Mouse (Mus musculus): Measurements from ENCODE around the gene Upp2. TPM values are rescaled to one million over a fixed set of nuclear protein-coding genes. Genes with fewer than 3 reads are reported as not detected.
A peak's percentile ranks its signal among the peaks of the same experiment; 100 is the strongest.

Gene Upp2
- polyA plus RNA-seq, 1 experiment from 2014 or later: 11.7 TPM

DNA sequence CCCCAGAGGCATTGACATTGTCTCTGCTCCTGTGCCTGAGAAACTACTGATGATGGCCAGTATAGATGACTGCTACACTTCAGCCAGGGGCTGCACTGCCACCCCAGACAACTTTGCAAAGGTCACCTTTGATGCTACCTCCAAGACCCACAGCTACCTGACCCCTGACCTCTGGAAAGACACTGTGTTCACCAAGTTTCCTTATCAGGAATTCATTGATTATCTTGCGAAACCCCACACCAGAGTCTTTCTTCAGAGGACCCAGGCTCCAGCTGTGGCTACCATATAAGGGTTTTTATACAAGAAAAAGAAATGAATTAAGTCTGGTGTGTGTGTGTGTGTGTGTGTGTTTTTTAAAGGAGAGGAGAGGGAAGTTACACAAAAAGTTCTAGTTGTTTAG lies 174.1 kb downstream of the Upp2 start:
- no peak overlapping the region for H3K27ac ChIP-seq (ENCODE audit: low read length)
- H3K4me1 ChIP-seq (replicated peaks; ENCODE audit: control insufficient read depth, insufficient read depth, low read length): no peaks in the 10 kb centered on the region
- ATAC-seq: no peak
- H3K9me3 ChIP-seq (ENCODE audit: control insufficient read depth, low read length): no peaks in the 10 kb centered on the region
- no peak overlapping the region for H3K9ac ChIP-seq (replicated peaks; ENCODE audit: low read depth, low read length)
- no peaks in the 10 kb centered on the region for H3K36me3 ChIP-seq (ENCODE audit: control insufficient read depth, insufficient read depth)
- H3K4me2 ChIP-seq (ENCODE audit: low read length): no peak overlapping the region
- no peaks in the 10 kb centered on the region for H3K27me3 ChIP-seq (replicated peaks; ENCODE audit: control insufficient read depth, insufficient read depth, low read length)
- 85% methylated on average over 1 of the region's 1 CpGs for WGBS
- no peak overlapping the region for H3K4me3 ChIP-seq (replicated peaks; ENCODE audit: low read length)

GRCm38 (mm10) chr2:58742026-58742425 lies 174.9 kb downstream of the Upp2 start:
- H3K27ac ChIP-seq (ENCODE audit: low read length): no peak overlapping the region
- no peak overlapping the region for H3K4me2 ChIP-seq (ENCODE audit: low read length)
- no peaks in the 10 kb centered on the region for H3K4me1 ChIP-seq (replicated peaks; ENCODE audit: control insufficient read depth, insufficient read depth, low read length)
- H3K4me3 ChIP-seq (replicated peaks; ENCODE audit: low read length): no peak overlapping the region
- ATAC-seq: no peak
- H3K36me3 ChIP-seq (ENCODE audit: control insufficient read depth, insufficient read depth): no peaks in the 10 kb centered on the region
- WGBS: 92% methylated on average over 4 of the region's 4 CpGs
- no peaks in the 10 kb centered on the region for H3K27me3 ChIP-seq (replicated peaks; ENCODE audit: control insufficient read depth, insufficient read depth, low read length)
- no peaks in the 10 kb centered on the region for H3K9me3 ChIP-seq (ENCODE audit: control insufficient read depth, low read length)
- no peak overlapping the region for H3K9ac ChIP-seq (replicated peaks; ENCODE audit: low read depth, low read length)

GRCm38 (mm10) chr2:58743446-58743845 lies 176.3 kb downstream of the Upp2 start:
- H3K4me2 ChIP-seq (ENCODE audit: low read length): no peak overlapping the region
- no peak overlapping the region for H3K9ac ChIP-seq (replicated peaks; ENCODE audit: low read depth, low read length)
- no peak overlapping the region for H3K4me3 ChIP-seq (replicated peaks; ENCODE audit: low read length)
- no peaks in the 10 kb centered on the region for H3K36me3 ChIP-seq (ENCODE audit: control insufficient read depth, insufficient read depth)
- no peak for ATAC-seq
- H3K9me3 ChIP-seq (ENCODE audit: control insufficient read depth, low read length): no peaks in the 10 kb centered on the region
- no peaks in the 10 kb centered on the region for H3K27me3 ChIP-seq (replicated peaks; ENCODE audit: control insufficient read depth, insufficient read depth, low read length)
- 78% methylated on average over 3 of the region's 3 CpGs for WGBS
- no peak overlapping the region for H3K27ac ChIP-seq (ENCODE audit: low read length)
- no peaks in the 10 kb centered on the region for H3K4me1 ChIP-seq (replicated peaks; ENCODE audit: control insufficient read depth, insufficient read depth, low read length)

DNA sequence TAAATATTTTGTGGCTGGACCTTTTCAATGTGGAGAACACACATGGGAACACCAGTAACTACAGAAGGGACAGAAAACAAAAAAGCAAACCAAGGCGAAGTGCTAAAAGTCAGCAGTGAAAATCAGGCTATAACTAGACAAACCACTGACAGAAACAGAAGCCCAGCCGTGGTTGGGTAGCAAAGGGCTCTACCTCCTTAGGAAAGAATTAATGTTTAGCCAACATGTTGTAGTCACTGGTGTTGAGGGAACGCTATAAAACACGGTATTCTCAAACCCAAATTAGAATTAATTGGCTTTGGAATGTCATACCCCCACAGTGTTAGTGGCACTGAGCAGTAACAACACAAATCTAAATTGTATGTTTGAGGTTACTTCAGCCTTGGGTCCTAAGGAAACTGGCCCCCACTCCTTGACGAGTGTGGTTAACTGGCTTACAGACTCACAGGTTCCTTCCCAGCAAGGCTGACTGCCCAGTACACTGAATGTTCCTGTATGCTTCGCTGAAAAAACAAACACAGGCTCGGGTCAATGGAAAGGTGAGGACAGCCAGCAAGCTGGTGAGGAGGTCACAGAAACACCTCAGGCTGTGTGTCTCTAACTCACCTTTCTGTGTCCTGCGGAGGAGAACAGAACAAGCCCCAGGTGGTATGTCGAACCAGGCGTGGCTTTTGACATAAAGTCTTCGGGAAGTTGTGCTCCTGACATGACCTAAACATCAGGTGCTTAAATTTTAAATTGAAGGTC lies 180.6 kb downstream of the Upp2 start:
- H3K36me3 ChIP-seq (ENCODE audit: control insufficient read depth, insufficient read depth): no peaks in the 10 kb centered on the region
- no peaks in the 10 kb centered on the region for H3K9me3 ChIP-seq (ENCODE audit: control insufficient read depth, low read length)
- H3K4me3 ChIP-seq (replicated peaks; ENCODE audit: low read length): no peak overlapping the region
- H3K9ac ChIP-seq (replicated peaks; ENCODE audit: low read depth, low read length): no peak overlapping the region
- no peaks in the 10 kb centered on the region for H3K27me3 ChIP-seq (replicated peaks; ENCODE audit: control insufficient read depth, insufficient read depth, low read length)
- WGBS: 82% methylated on average over 11 of the region's 11 CpGs
- no peak for ATAC-seq
- H3K4me1 ChIP-seq (replicated peaks; ENCODE audit: control insufficient read depth, insufficient read depth, low read length): no peaks in the 10 kb centered on the region
- H3K27ac ChIP-seq (ENCODE audit: low read length): no peak overlapping the region
- H3K4me2 ChIP-seq (ENCODE audit: low read length): no peak overlapping the region

DNA sequence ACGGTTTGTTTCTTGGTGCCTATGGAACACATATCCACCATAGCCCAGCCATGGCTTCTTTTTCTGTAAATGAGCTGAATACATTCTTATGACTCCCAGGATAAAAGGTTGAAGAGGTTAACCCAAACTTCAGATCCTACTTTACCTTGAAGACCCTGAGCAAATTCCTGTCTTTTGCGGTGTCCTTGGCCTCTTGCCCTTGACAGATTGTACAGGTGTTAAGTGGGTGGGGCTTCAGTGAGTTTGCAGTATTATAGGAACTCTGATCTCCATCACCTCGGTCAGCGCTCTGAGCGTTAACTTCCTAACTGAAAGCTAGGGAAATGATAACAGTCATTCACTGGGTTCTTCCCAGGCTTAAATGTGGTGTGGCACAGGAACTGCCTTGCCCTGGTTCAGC lies 181.2 kb downstream of the Upp2 start:
- no peaks in the 10 kb centered on the region for H3K27me3 ChIP-seq (replicated peaks; ENCODE audit: control insufficient read depth, insufficient read depth, low read length)
- 94% methylated on average over 5 of the region's 5 CpGs for WGBS
- H3K4me1 ChIP-seq (replicated peaks; ENCODE audit: control insufficient read depth, insufficient read depth, low read length): no peaks in the 10 kb centered on the region
- H3K36me3 ChIP-seq (ENCODE audit: control insufficient read depth, insufficient read depth): no peaks in the 10 kb centered on the region
- H3K27ac ChIP-seq (ENCODE audit: low read length): no peak overlapping the region
- ATAC-seq: no peak
- H3K9ac ChIP-seq (replicated peaks; ENCODE audit: low read depth, low read length): no peak overlapping the region
- H3K9me3 ChIP-seq (ENCODE audit: control insufficient read depth, low read length): no peaks in the 10 kb centered on the region
- H3K4me2 ChIP-seq (ENCODE audit: low read length): no peak overlapping the region
- H3K4me3 ChIP-seq (replicated peaks; ENCODE audit: low read length): no peak overlapping the region

DNA sequence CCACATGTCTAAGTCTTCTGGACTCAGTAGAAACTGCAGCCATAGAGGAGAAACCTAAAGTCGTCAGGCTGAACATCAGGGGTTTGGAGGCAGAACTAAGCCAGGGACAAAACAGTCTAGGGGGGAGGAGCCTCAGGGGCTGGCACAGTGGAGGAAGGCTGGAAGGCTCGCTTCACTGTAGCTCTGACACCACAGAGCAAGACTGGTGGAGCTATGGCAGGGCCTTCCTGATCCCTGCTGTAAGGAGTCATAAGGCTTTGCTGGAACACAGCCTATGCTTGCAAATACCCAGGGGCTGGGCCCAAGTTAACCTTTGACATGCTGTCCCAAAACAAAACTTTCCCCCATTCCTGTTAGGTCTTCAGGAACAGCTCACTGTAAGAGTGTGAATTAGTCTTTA lies 185.8 kb downstream of the Upp2 start:
- no peaks in the 10 kb centered on the region for H3K27me3 ChIP-seq (replicated peaks; ENCODE audit: control insufficient read depth, insufficient read depth, low read length)
- 0 out of 2 replicates have a peak, but pooled peaks have one; percentile 43 for ATAC-seq
- no peaks in the 10 kb centered on the region for H3K4me1 ChIP-seq (replicated peaks; ENCODE audit: control insufficient read depth, insufficient read depth, low read length)
- no peak overlapping the region for H3K27ac ChIP-seq (ENCODE audit: low read length)
- H3K4me2 ChIP-seq (ENCODE audit: low read length): no peak overlapping the region
- no peaks in the 10 kb centered on the region for H3K9me3 ChIP-seq (ENCODE audit: control insufficient read depth, low read length)
- H3K36me3 ChIP-seq (ENCODE audit: control insufficient read depth, insufficient read depth): no peaks in the 10 kb centered on the region
- H3K9ac ChIP-seq (replicated peaks; ENCODE audit: low read depth, low read length): no peak overlapping the region
- H3K4me3 ChIP-seq (replicated peaks; ENCODE audit: low read length): no peak overlapping the region
- WGBS: 19% methylated on average over 2 of the region's 2 CpGs

DNA sequence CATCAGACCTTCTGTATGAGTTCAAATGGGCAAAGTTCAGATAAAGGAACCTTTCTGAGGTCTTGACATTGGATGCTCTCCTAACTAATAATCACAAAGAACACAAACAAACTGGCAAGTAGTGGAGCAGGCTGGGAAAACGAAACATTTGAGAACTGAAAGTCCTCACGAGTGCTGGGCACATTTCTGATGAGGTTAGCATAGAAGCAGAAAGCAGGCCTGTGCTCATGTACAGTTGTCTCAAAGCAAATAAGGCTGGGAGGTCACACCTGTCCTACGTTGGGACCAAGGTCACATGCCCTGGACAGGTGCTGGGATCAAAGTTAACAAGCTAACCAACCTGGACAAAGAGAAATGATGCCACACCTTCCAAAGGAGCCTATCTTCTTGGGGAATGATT lies 187.6 kb downstream of the Upp2 start:
- no peak overlapping the region for H3K4me2 ChIP-seq (ENCODE audit: low read length)
- H3K4me1 ChIP-seq (replicated peaks; ENCODE audit: control insufficient read depth, insufficient read depth, low read length): no peaks in the 10 kb centered on the region
- no peaks in the 10 kb centered on the region for H3K27me3 ChIP-seq (replicated peaks; ENCODE audit: control insufficient read depth, insufficient read depth, low read length)
- 86% methylated on average over 3 of the region's 3 CpGs for WGBS
- H3K9me3 ChIP-seq (ENCODE audit: control insufficient read depth, low read length): no peaks in the 10 kb centered on the region
- H3K36me3 ChIP-seq (ENCODE audit: control insufficient read depth, insufficient read depth): no peaks in the 10 kb centered on the region
- ATAC-seq: no peak
- no peak overlapping the region for H3K27ac ChIP-seq (ENCODE audit: low read length)
- no peak overlapping the region for H3K9ac ChIP-seq (replicated peaks; ENCODE audit: low read depth, low read length)
- H3K4me3 ChIP-seq (replicated peaks; ENCODE audit: low read length): no peak overlapping the region

DNA sequence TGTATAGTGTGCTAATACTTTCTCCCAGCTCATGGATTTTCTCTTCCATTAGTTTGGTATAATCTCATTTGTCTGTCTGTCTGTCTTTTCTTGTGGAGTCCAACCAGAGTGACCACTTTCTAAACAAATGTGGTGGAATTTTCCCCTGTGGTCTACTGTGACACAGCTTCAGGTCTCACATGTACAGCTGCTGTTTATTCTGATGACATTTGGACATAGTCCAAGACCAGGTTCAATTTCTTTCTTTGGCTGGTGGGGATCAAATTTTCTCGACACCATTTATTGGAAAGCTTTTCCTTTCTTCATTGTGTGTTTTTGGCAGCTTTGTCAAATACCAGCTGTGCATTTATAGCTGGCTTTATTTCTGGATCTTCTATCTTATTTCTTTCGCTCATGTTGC lies 191.0 kb downstream of the Upp2 start:
- no peak for ATAC-seq
- 27% methylated on average over 2 of the region's 2 CpGs for WGBS

GRCm38 (mm10) chr2:58759676-58760075 lies 192.6 kb downstream of the Upp2 start:
- no peaks in the 10 kb centered on the region for H3K36me3 ChIP-seq (ENCODE audit: control insufficient read depth, insufficient read depth)
- H3K9me3 ChIP-seq (ENCODE audit: control insufficient read depth, low read length): no peaks in the 10 kb centered on the region
- H3K27ac ChIP-seq (ENCODE audit: low read length): no peak overlapping the region
- ATAC-seq: no peak
- no peak overlapping the region for H3K9ac ChIP-seq (replicated peaks; ENCODE audit: low read depth, low read length)
- H3K27me3 ChIP-seq (replicated peaks; ENCODE audit: control insufficient read depth, insufficient read depth, low read length): no peaks in the 10 kb centered on the region
- no peak overlapping the region for H3K4me2 ChIP-seq (ENCODE audit: low read length)
- WGBS: 66% methylated on average over 5 of the region's 5 CpGs
- no peak overlapping the region for H3K4me3 ChIP-seq (replicated peaks; ENCODE audit: low read length)
- H3K4me1 ChIP-seq (replicated peaks; ENCODE audit: control insufficient read depth, insufficient read depth, low read length): no peaks in the 10 kb centered on the region

More for the DNA sequence above, 191.0 kb downstream of the Upp2 start:
- Histone ChIP-seq H3K9ac (replicated peaks; ENCODE audit: low read depth, low read length) (no peak overlapping the region), H3K36me3 (ENCODE audit: control insufficient read depth, insufficient read depth) (no peaks in the 10 kb centered on the region), H3K4me2 (ENCODE audit: low read length) (no peak overlapping the region), H3K9me3 (ENCODE audit: control insufficient read depth, low read length) (no peaks in the 10 kb centered on the region), H3K4me1 (replicated peaks; ENCODE audit: control insufficient read depth, insufficient read depth, low read length) (no peaks in the 10 kb centered on the region), H3K27me3 (replicated peaks; ENCODE audit: control insufficient read depth, insufficient read depth, low read length) (no peaks in the 10 kb centered on the region), H3K27ac (ENCODE audit: low read length) (no peak overlapping the region), H3K4me3 (replicated peaks; ENCODE audit: low read length) (no peak overlapping the region)

GRCm38 (mm10) chr2:58765141-58765540 lies 198.0 kb downstream of the Upp2 start:
- H3K36me3 ChIP-seq (ENCODE audit: control insufficient read depth, insufficient read depth): no peaks in the 10 kb centered on the region
- 87% methylated on average over 8 of the region's 8 CpGs for WGBS
- H3K4me2 ChIP-seq (ENCODE audit: low read length): no peak overlapping the region
- H3K27ac ChIP-seq (ENCODE audit: low read length): no peak overlapping the region
- no peak overlapping the region for H3K9ac ChIP-seq (replicated peaks; ENCODE audit: low read depth, low read length)
- H3K4me1 ChIP-seq (replicated peaks; ENCODE audit: control insufficient read depth, insufficient read depth, low read length): no peaks in the 10 kb centered on the region
- no peak overlapping the region for H3K4me3 ChIP-seq (replicated peaks; ENCODE audit: low read length)
- ATAC-seq: no peak
- H3K9me3 ChIP-seq (ENCODE audit: control insufficient read depth, low read length): no peaks in the 10 kb centered on the region
- H3K27me3 ChIP-seq (replicated peaks; ENCODE audit: control insufficient read depth, insufficient read depth, low read length): no peaks in the 10 kb centered on the region

Measured in forebrain, embryonic 16.5 days (tissue).